Mouse (Mus musculus): ENCODE data around the gene Cd68.

DNA sequence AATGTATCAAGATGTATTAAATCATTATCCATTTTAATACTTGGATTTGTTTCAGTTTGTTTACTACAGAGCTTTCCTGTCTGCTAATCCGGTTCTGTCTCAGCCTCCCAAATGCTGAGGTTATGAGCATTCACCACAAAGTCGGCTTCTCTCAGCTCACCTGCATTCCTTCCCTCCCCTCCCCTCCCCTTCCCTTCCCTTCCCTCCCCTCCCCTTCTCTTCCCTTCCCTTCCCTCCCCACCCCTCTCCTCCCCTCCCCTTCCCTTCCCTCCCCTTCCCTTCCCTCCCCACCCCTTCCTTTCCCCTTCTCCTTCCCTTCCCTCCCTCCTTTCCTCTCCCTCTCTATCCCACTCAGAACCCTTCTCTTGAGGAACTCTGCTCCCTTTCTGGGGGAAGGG lies 38.7 kb upstream of the Cd68 start:
- TF ChIP-seq CTCF (IDR thresholded peaks at IDR 0.05; ENCODE audit: control insufficient read depth, insufficient read depth, low read length) (no peak), POLR2A (IDR thresholded peaks at IDR 0.05; ENCODE audit: borderline replicate concordance, control insufficient read depth, low read depth, low read length) (no peak)

All from bone marrow, adult 2 months (tissue).